Mouse (Mus musculus) retina, embryonic 14.5 days (tissue): ENCODE data around the gene Mdga1.
A peak's percentile ranks its signal among the peaks of the same experiment; 100 is the strongest.

Source experiments
- DNase-seq: peaks from one replicate; pipeline ENCODE4 v3.0.0-alpha.2; 2015; ENCODE audit warnings: low spot score

Gene Mdga1

DNA sequence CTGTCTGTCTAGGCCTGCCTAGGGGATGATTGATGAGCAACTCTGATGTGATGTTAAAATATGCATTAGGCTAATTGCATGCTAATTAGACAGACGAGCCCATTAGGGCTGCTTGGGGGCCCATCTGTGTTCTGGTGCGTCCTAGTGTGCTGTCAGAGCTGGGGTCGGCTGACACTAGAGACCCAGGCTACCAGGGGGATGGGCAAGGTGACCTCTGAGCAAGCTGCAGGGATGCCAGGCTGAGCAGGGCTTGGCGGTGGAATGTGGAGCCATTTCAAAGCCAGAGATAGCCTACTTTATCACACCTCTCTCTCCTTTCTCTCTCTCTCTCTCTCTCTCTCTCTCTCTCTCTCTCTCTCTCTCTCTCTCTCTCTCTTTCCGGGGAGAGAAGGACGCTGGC, 49.8 kb downstream of the Mdga1 start:
- DNase-seq, result peak; percentile 20

- no peak for DNase-seq
Measured at GRCm38 (mm10) chr17:29919552-29919920, 50.4 kb downstream of the Mdga1 start.

DNA sequence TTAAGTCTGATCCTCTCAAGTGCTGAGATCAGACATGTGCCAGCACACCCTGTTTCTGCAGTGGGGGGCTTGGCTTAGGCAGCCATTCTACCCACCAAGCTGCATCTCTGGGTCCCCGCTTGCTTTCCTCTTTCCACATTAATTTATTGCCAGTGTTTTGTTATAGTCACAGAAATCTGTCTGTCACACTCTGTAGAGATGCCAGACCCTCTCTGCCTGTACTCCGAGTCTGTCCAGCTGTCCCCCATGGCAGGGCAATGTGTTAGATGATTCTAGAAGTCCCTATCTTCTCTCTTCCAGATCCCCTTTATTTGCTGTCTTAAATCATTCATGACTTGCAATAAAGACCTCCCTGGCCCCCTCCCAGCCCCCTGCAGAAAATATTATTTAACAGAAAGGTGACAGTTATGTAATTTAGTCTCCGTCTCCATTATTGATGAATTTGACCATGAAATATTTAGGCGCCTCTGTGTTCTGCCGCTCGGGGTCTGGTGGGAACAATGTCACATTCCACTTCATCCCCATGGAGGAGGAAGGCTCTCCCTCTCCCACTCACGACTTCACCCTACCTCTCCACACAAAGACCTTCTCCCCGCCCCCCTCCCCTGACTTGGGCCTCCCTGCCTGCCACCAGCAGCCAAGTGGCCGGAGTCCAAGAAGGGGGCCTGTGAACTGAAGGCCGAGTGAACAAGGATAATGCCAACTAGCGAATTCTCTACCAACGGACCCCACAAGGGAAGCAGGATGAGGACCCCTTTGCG, 50.9 kb downstream of the Mdga1 start:
- no peak for DNase-seq

GRCm38 (mm10) chr17:29916968-29917367, 52.9 kb downstream of the Mdga1 start:
- no peak for DNase-seq

GRCm38 (mm10) chr17:29915820-29916219, 54.1 kb downstream of the Mdga1 start:
- no peak for DNase-seq

GRCm38 (mm10) chr17:29913301-29913965, 56.5 kb downstream of the Mdga1 start:
- no peak for DNase-seq

GRCm38 (mm10) chr17:29912733-29913132, 57.2 kb downstream of the Mdga1 start:
- DNase-seq, result no peak

DNA sequence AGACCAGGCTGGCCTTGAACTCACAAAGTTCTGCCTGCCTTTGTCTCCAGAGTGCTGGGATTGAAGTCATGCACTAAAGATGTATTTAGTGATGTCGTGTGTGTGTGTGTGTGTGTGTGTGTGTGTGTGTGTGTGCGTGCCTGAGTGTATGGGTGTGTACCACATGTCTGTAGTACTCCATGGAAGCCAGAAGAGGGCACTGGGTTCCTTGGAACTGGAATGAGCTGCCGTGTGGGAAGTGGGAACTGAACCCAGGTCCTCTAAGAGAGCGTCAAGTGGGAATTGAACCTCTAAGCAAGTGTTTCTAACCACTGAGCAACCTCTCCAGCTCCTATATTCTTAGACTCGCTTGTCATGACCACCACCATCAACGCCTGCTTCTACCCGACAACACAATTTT, 60.9 kb downstream of the Mdga1 start:
- no peak for DNase-seq

- no peak for DNase-seq
Measured at GRCm38 (mm10) chr17:29904694-29905093, 65.2 kb downstream of the Mdga1 start.

GRCm38 (mm10) chr17:29902406-29903155, 67.3 kb downstream of the Mdga1 start:
- DNase-seq, result no peak

DNA sequence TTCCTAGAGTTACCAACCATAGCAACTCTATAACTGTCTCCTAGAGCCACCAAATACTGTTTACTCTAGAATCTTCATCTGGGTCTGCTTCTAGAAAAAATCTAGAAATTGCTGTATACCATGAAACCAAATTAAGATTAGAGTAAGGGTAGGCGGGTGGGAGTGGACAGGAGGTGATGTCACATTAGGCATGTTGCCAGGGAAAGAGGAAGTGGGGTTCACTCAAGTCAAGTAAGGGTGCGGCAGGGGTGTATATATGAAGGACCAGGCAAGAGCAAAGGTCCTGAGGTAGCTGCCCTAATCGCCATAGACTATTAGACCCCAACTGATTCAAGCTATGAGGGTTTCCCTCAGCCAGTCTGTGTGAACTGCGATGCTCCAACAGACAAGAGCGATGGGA, 69.6 kb downstream of the Mdga1 start:
- DNase-seq, result no peak

- peak; percentile 72 for DNase-seq
Measured at GRCm38 (mm10) chr17:29896181-29897054, 73.5 kb downstream of the Mdga1 start.

DNA sequence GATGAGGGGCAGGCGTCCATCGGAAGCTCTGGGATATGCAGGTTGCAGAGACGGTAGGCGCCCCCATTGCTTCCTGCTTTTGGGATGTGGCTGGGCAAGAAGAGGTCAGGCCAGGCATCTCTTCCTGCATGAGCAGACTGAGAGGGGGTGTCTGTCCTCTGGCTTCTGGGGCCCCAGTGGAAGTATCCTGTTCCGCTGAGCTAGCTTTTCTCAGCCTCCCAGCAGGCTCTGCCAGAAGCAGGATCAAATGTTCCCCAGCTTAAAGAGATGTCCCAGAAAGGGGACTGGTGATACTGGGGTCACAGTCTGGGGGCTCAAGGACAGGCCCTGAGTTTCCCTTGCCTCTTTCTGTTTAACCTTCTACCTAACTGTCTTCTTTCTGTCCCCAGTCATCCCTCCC, 74.3 kb downstream of the Mdga1 start:
- DNase-seq, result no peak

GRCm38 (mm10) chr17:29894965-29895364, 74.9 kb downstream of the Mdga1 start:
- DNase-seq, result no peak

DNA sequence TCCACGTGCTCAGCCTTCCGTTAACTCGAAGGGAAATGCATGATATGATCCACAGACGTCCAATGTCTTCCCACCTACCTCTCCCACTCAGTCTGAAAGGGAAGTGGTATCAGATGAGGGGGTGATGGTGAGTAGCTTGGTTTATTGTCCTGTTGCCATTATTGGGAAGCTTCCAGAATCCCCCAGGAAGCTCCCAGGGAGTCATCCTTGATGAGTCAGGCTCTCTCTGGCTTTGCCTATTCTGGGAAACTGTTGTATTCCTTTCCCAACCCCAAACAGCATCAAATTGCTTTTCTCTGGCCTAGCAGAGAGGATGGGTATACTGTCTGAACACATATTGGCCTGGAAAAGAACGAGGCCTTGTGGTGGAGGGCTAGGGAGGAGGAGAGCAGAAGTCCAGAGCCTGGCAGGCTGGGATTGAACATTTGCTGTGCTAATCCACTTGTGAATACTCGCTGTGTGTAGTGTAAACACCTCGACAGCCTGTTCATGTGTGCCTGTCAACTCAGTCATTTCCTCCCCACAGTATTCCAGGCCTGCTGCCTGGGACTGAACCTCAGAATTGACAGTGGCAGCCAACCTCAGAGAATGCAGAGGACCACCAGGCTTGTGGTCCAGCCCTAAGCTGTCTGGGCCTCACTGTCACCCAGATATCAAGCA, 79.3 kb downstream of the Mdga1 start:
- no peak for DNase-seq

- DNase-seq, result peak; percentile 65
Measured at GRCm38 (mm10) chr17:29888981-29889980, 80.6 kb downstream of the Mdga1 start.

DNA sequence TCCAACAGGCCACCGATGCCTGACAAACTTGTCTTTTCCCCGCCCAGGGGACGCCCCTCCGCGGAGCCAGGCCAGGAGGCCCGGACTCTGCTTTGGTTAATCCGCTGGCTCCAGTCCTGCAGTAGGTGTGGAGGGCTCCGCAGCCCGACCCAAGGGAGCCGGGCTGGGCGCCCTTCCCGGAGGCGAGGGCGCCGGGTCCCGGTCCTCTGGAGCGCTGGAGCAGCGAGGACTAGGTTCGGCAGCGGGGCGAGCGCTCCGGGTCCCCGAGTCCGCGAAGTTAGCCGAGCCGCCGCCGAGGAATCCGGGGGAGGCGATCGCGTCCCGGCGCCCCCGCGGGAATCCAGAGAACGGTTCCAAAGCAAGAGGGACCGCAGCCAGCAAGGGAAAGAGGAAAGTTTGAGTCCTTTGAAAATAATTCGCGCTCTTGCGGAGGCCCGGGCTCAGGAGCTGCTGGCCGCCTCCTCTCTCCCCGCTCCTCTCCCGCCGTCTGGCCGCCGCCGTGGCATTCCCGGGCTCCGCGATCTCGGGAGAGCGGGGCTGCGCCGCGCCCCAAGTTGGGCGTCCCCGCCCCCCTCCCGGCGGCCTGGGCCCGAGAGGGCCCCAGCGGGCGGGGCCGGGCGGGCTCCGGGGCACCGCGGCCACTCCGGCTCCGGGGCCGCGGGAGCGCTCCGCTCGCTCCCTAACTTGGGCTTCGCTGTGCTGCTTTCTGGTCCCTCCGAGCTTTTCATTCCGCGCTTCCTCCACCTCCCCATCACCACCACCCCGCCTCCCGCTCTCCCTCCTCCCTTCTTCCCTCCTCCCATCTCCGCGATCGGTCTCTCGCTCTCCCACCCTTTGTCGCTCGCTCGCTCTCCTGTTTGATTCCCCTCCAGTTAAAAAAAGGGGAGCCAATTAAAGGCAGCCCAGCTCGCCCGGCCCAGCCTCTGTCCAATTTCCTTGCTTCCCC, 81.7 kb downstream of the Mdga1 start:
- DNase-seq, result peak; percentile 74

DNA sequence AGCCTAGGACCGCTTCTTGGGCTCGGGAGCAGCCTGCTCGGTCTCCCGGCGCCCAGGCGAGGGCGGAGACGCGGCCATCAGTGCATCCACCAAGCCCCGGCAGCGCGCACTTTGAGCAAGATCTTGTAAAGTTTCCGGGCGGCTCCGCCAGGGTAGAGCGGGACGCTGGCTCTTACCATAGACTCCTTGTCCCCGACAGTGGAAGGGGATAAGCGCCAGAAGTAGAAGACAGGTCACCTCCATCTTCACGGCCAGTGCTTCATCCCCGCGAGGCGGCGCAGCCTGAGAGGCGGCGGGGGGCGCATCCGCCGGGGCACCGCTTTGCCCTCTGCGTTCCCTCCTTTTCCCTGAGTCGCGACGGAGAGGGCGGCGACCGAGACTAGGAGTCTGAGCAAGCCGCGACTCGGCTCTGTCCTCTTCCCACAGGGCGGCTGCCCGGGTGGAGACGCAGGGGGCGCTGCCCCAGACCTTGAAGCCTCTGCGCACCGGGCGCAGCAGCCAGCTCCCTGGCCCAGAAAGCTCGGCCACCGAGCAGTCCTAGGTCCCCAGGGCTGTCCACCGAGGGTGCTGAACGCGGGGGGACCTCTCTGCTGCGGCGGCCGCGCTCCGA, 82.5 kb downstream of the Mdga1 start:
- peak; percentile 77 for DNase-seq
